Mouse (Mus musculus) hindlimb bud, embryonic 11.5 days (tissue): ENCODE data around the gene Ankrd33.

Source experiments
- DNase-seq: peaks from one replicate; pipeline ENCODE4 v3.0.0-alpha.2; 2012; ENCODE audit warnings: low read depth, low spot score; ENCODE audit errors: extremely low spot score

The Ankrd33 gene

DNA sequence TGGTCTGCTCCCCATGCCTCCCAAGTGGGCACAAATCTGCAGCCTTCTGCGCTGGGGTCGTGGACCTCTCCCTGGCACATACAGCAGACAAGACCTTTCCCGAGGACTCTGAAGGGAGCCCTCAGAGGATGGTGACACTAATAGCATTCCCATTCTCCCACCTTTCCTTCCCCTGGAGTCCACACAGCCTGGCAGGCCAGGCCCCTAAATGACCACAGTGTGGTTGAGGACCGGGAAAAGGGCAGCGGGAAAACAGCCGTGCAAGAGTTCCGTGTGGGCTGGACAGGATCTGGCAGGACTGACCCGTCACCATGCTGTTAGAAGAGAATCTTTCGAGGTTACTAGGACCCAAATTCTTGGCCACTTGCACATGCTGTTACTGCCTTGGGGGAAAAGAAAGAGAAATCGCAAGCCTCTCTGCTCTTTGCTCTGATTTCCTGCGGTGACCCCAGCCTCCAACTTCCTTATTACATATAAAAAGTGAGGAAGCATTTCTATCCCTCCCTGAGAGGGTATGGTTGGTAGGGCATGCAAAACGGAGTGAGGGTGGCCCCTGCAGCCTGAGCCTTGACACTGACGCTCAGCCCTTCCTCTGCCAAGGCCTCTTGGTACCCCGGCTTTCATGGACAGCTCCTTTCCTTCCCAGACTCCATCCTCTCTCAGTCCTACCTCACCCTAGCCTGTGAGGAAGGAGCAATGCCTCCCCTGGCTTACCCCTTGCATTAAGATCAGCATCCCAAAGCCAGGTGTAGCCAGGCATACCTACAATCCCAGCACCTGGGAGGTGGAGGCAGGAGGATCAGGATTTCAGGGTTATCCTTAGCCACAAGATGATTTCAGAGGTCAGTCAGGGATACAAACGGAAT, 30.8 kb downstream of the Ankrd33 start:
- DNase-seq, result no peak

DNA sequence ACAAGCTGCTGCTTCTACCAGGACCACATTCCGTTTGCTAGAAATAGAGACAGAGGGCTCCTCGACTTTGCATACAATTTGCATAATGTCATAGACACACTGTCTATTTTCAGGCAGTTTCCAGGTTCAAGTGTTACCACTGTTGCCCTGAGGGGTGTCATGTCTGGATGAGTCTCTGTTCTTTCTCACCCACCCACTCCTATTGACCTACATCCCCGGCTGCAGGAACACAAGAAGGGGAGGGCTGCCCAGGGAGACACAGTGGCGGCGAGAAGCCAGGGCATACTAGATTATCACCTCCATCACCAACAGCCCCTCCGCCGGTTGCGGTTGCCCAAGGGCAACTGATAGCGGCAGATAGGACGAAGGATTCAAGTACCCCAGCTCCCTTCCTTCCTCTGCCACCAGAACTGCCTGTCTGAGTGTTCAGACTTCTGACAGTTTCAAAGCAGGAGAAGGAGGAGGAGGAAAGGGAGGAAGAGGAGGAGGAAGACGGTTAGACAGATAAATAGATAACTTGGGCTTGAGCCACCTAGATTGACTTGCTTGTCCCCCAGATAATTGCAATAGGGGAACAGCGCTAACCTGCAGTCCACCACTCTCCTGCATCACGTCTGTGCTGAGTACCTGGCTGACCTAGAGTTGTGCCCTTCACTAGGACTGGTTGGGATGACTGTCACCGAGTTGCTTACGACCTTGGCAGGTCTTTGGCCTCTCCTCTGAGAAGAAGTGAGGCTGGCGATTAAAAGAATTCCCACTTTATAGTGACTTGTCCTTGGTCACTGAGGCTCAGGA, 31.8 kb downstream of the Ankrd33 start:
- no peak for DNase-seq

DNA sequence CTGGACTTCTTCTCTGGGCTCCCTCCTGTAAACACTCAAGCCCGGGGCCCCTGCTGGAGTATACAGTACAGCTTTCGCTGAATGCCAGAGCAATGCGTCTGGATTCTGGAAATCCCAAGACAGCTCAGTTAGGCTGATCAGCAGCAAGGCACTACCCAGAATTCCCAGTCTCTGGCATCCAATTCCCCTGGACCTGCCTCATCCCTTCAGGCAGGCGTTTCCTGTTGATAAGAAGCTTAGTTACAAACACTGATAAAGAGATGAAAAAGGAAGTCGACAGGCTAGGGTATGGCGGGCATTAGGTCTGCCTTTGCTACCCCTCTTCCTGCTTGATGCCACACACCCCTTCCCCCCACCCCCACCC, 32.3 kb downstream of the Ankrd33 start:
- DNase-seq, result no peak

DNA sequence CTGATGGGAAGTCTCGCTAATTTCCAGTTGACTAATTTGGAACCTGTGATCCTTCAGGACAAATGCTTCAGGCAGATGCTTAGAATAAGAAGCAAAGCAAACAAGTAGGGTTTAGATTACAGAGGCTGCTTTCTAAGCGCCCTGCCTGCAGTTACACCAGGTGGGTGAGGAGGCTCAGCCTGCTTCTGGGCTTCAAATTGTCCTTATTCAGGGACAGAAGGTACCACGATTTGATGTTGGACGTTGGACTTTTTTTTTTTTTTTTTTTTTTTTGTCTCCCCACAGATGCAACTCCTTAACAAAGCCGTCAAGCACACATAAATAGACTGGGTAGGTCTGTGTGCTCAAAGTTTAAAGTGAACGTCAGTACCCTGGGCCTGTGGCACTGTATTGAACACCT, 33.0 kb downstream of the Ankrd33 start:
- no peak for DNase-seq

DNA sequence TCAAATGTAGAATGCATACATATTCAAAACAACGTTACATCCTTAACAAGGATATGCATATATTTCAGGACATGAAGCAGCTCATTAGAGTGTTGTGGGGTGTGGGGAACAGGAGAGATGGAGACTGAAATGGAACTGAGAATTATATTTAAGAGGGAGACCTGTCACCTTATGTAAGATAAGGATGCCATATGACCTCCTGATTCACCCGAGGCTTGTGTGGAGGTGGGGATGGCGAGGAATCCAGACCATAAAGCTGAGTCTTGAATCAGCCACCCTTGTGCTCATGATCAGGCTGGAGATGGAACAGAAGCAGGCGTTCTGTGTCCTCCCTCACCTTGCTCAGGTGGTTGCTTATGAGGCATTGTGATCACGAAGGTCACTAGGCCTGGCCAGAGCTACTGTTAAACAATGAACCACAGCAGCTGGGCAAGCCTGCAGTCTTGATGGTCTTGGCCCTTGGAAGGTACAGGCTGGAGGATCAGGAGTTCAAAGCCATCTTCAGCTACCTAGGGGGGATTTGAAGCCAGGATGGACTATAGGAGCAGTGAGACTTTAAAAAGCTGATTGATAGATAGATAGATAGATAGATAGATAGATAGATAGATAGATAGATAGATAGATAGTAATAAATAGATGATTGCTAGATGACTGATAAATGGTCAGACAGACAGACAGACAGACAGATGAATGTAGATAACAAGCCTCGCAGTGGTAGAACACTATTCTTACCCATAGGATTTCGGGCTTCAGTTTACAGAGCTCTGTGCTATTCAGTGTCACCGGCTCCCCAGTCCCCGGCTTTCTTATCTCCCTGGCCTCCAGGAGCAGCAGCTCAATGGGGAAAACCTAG, 36.1 kb downstream of the Ankrd33 start:
- DNase-seq, result no peak

DNA sequence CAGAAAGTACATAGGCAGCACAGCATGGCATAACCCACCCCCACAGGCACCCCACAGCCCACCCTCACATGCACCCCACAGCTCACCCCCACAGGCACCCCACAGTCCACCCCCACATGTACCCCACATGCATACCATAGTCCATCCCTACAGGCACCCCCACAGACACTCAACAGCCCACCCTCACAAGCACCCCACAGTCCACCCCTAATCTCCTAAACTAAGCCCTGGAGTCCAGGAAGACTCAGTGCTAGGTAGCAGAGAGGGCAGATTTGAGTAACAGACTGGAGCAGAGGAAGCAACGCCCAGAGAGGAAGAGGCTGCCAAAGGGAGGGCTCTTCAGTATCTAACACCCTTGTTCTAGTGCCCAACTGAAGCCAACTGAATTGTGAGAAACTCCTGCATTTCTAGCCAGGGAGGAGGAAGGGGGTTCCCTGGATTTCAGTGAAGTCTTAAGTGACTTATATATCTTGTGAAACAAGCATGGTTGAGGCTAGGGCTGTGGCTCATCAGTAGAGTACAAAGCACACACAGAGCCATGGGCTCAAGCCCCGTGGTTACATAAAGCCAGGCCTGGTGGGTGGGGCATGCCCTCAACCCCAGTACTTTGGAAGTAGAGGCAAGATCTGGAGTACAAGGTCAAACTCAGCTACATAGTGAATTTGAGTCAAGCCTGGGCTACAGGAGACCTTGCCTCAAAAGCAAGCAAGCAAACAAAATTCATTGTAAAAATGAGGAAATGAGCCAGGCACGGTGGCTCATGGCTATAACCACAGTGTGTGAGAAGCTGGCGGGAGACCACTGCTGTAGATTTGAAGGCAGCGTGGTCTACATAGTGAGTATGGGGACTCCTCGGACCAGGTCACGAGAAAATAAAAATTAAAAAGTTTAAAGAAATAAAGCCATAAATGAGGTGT, 39.4 kb downstream of the Ankrd33 start:
- no peak for DNase-seq

DNA sequence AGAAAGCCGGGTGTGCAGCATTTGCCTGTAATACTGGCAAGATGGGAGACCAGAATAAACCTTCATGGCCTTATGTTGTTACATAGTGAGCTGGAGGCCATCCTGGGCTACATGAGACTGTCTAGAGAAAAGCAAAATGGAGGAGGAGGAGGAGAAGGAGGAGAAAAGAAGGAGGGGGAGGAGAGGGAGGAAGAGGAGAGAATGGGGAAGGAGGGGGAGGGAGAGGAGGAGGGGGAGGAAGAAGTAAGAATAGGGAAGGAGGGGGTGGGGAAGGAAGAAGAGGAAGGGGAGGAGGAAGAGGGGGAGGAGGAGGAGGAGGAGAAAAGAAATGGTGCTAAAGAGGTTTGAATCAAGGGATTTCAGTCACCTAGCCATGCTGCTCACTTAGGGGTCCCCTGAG, 44.6 kb downstream of the Ankrd33 start:
- no peak for DNase-seq

DNA sequence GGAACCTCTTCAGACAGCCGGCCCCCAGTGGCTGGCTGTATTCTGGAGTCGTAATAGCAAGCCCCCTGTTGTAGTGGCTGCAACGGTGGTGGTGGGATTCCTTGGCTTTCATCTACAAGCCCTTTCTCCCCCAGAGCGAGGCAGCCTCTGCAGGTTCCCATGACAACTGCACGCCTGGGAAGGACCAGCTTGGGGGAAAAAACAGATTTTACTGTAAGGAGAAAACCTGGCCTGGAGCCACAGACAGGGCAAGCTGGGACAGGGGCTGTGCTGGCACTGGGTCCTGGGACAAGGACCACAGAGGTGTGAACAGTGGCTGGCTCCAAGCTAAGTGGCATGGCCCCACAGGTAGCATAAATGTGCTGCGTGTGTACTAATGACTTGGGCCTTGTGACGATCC, 45.0 kb downstream of the Ankrd33 start:
- DNase-seq, result no peak

DNA sequence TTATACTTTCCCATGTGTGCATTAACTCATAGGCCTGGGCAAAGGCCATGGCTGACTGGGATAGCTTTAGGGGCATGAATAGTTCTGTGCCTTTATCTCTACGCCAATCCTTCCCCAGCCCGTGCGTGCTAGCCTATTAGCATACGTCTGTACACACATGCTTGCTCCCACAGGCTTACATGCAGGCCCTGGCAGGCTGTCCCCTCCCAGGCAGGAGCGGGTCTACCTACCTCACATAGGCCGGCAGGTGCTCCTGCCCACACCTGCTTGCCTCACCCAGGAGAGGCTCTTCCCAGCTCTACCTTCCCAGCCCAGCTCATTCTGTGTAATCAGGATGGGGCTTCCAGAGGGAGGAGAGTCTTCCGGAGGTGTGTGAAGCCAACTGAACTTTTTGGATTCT, 46.0 kb downstream of the Ankrd33 start:
- DNase-seq, result no peak

DNA sequence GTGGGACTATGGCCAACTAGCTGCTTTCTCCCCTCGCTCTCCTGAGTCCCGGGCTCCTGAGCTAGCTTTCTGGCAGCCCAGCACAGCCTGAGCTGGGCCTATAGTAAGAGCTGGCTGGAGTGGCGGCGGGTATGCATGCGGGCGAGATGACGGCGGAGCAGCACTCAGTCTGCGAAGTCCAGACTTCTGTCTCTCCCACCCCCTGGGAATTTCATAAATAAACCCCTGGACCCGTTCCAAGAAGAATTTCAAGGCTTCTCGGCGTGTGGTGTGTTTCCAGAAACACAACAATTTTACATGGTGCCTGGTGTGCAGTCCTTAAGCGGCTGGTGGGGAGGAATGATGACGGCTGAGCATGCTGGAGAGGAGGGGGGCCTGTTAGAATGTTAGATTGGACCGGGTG, 47.5 kb downstream of the Ankrd33 start:
- no peak for DNase-seq

DNA sequence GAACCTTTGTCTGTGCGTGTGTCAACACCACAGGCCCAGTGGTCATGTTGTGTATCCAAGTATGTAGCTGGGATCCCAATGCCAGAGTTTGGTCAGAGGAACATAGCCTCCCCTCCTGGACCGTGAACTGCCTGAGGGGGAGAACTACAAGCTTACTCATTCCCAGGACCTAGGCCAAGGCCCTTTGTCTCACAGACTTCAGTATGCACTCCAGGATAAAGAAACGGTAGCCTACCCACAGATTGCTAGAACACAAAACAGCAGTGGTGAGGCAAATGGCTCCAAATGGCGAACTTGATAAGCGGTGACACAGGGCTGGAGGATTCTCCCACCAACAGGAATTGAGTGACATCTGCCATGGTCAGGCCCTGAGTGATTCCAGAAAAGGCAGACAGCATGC, 48.3 kb downstream of the Ankrd33 start:
- no peak for DNase-seq

DNA sequence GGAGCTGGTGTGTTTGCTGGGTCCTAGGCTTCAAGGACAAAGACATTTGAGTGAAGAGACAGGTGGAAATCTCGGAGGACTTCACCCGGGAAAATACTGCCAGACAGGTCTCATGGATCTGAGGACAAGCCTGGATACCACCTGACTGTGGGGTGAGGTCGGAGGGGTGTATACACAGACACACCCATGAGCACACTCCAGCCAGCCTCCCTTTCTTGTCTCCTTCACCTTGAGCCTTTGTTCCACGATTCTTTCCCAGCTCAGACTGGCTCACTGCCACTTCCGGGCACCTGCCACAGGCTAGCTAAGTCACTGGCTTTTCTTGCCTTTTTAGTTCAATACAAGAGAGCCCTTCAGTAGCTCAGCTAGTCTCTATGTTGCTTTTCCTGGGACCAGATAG, 48.7 kb downstream of the Ankrd33 start:
- DNase-seq, result no peak

DNA sequence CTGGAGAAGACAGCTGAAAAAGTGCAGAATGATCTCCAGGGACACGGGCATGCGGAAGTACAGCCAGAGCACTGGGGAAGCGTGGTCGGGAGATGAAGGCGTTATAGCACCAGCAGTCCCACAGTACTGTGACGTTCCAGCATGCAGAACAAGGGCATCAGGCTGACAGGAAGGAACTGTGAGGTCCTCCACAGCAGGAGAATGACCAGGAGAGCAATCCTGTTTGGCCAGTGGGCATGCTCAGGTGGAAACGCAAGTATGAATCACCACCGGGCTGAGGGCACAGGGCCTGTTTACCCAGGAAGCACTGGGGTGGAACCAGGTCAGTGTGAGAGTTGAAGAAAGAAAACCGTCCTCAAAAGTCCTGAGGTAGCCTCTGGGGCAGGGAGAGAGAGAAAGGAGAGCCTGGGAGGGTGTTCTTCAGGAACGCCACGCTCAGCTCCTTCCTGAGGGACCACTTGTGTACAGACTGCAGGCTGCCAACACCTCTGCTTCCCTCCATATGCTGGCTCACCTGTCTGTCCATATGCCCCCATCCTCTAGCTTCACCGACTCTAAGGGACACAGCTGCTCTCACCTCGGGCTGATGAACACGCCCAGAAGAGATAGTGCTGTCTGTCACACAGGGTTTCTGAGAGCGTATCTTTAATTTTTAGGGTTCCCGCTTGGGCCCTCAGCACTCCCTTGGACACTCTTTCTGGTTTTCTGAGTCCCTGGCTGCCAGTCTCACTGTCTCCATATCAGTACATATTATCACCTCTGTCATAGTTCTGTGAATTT, 50.3 kb downstream of the Ankrd33 start:
- no peak for DNase-seq

DNA sequence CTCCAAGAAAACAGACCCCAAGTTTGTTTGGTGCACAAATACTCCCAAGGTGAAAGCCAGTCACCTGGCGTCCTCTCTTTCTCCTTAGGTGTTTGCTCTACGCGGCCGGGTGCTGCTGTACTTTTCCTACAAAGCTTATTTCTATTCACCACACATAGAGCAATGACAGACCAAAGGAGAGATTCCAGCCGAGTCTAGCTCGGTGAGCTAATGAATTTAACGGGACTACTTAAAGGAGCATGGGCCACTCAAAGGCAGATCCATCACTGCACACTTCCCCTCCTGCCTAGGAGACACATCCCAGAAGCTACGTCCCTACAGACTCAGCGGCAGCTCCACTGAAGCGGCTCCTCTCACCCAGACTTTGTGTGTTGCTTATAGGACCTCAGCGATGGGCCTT, 52.0 kb downstream of the Ankrd33 start:
- DNase-seq, result no peak
